Mouse (Mus musculus) brain, adult 2 months (tissue): ENCODE results near the gene 1700016H13Rik.
A peak's percentile ranks its signal among the peaks of the same experiment; 100 is the strongest.

Experiments used
- DNase-seq: peaks from one replicate; pipeline ENCODE4 v3.0.0; 2011; ENCODE audit warnings: low read depth, low spot score

The 1700016H13Rik gene

GRCm38 (mm10) chr5:103655346-103656118 is at the start of gene 1700016H13Rik:
Gene 1700016H13Rik, minus strand, starts transcription at chr5:103656010.
- DNase-seq, result peak; percentile 38

DNA sequence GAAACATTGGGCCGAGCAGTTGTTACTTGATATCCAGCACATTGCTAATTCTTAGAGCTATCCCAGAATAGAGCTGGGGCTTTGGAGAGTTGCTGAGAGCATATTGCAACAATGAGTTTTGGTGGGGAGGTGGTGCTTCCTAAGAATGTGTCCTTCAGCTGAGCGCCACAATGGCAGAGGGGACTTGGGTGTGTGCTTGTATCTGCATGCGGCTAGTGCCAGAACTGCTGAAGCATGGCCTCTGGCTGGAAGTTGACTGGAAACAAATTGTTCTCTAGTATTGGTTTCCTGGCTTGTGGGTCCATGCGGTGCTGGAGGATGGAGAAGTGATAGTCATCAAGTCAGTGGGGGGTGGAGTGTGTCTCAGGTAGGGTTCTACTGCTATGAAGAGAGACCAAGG is 49.5 kb upstream of the 1700016H13Rik start:
- DNase-seq, result no peak

- DNase-seq, result no peak
These were observed 46.7 kb upstream of the 1700016H13Rik start for GRCm38 (mm10) chr5:103702527-103702926.

DNA sequence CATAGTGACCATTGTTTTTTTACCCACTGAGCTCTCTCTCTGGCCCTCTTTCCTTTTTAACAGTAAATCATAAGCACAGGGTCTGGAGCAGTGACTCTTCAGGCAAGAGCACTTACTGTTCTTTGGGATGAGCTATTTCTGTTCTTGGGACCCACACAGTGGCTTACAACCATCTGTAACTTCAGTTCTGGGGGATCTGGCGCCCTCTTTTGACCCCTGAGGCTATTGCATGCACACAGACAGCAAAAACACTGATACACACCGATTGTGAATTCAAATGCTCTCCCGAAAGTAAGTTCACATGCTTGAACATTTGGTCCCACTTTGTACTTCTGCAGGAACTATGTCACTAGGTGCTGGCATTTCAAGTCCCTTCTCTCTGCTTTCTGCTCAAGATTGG is 45.7 kb upstream of the 1700016H13Rik start:
- no peak for DNase-seq

DNA sequence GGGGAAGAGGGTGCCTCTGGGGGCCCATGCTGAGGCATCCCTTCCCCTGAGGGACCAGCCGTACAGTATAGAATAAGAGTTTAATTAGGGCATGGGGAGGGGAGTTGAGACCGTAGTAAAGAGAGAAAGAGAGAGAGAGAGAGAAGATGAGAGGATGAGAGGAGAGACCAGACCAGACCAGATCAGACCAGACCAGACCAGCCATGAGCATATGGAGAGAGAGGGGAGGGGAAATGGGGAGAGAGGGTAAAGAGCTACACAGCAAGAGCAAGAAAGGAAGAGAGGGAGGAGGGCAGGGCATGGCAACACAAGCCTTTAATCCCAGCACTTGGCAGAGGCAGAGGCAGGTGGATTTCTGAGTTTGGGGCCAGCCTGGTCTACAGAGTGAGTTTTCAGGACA is 44.9 kb upstream of the 1700016H13Rik start:
- DNase-seq, result no peak

GRCm38 (mm10) chr5:103699537-103699936 is 43.7 kb upstream of the 1700016H13Rik start:
- DNase-seq, result peak; percentile 12

- DNase-seq, result no peak
These were observed 42.8 kb upstream of the 1700016H13Rik start for GRCm38 (mm10) chr5:103698577-103698976.

GRCm38 (mm10) chr5:103697875-103698491 is 42.2 kb upstream of the 1700016H13Rik start:
- DNase-seq, result peak; percentile 16

- no peak for DNase-seq
These were observed 38.3 kb upstream of the 1700016H13Rik start for GRCm38 (mm10) chr5:103694094-103694493.

- DNase-seq, result peak; percentile 8
These were observed 37.3 kb upstream of the 1700016H13Rik start for GRCm38 (mm10) chr5:103693041-103693641.

- peak; percentile 13 for DNase-seq
These were observed 36.8 kb upstream of the 1700016H13Rik start for GRCm38 (mm10) chr5:103692531-103693040.

GRCm38 (mm10) chr5:103691624-103692530 is 36.1 kb upstream of the 1700016H13Rik start, which contains the start of gene Aff1:
Gene Aff1, plus strand, starts transcription at chr5:103692374.
- DNase-seq, result peak; percentile 74

DNA sequence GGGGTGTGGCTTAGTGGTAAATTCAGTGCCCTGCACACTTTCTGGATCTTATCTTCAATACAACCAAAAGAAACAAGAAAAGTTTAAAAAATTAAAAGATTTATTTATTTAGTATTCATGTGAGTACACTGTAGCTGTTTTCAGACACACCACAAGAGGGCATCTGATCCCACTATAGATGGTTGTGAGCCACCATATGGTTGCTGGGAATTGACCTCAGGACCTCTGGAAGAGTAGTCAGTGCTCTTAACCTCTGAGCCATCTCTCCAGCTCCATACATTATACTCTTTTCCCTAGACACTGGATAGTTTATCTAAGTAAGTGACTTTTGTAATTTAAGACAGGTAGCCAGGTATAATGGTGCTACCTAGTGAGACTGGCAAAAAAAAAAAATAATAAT is 35.4 kb upstream of the 1700016H13Rik start:
- no peak for DNase-seq

DNA sequence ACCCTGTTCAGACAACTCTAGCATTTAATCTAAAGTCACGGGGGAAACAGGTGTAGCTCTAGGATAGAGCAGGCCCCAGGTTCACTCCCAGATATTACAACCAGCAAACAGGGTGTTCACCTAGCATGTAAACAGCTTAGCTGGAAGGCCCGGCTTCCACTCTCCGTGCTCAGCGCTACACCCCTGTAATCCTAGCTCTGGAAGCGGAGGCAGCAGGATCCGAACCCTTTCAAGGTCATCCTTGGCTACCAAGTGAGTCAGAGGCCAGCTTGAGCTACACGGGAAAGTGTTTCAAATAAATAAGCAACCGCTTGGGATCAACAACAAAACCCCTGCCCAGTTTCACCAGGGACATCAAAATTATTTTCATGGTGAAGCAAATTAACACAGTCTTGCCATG is 34.4 kb upstream of the 1700016H13Rik start:
- DNase-seq, result no peak

- no peak for DNase-seq
These were observed 33.8 kb upstream of the 1700016H13Rik start for GRCm38 (mm10) chr5:103689645-103690044.

DNA sequence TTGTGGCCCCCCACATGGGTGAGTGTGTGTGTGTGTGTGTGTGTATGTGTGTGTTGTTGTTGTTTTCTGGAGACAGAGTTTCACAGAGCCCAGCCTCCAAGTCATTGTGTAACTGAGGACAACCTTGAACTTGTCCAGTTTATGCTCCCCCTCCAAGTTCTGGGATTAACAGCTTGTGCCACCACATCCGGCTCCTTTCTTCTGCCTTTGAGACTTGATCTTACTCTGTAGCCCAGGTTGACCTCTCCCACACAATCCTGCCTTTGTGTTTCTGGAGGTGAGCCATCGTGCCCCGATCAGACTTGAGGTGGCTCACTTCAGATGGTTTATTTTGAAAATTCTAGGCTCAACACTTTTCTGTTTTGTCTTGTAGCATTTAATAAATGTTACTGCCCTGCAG is 26.0 kb upstream of the 1700016H13Rik start:
- no peak for DNase-seq

DNA sequence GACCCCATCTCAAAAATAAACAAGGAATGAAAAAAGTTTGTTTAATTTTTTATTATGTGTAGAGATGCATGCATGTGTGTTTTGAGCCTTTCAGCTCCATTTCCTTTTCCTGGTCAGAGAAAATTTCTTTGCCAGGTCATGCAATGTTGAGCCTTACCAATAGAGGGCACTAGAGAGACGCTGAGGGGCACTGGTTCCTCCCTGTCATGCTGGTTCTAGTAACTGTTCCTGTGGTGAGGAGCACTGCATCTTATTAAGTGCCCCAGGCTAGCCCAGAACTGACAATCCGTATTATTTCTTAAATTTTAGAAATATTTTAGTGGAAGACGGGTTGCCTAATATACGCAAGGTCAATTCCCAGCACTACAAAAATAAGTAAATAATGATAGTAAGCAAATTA is 24.6 kb upstream of the 1700016H13Rik start:
- DNase-seq, result peak; percentile 82

DNA sequence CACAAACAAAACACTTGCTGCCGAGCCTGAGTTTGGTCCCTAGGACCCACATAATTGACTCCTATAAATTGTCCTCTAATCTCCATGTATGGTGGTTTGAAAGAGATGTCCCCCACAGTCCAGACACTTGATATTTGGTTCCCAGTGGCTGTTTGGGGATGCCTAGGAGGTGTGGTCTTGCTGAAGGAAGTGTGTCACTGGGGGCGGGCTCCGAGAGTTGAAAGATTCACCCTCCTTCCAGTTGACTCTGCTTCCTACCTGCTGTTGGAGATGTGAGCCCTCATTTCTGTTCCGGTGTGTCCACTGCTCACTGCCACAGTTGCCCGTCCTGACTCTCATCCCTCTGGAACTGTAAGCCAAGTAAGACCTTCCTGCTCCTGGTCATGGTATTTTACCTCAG is 23.2 kb upstream of the 1700016H13Rik start:
- DNase-seq, result no peak

- no peak for DNase-seq
These were observed 22.1 kb upstream of the 1700016H13Rik start for GRCm38 (mm10) chr5:103677894-103678293.

GRCm38 (mm10) chr5:103676289-103676881 is 20.6 kb upstream of the 1700016H13Rik start:
- no peak for DNase-seq

DNA sequence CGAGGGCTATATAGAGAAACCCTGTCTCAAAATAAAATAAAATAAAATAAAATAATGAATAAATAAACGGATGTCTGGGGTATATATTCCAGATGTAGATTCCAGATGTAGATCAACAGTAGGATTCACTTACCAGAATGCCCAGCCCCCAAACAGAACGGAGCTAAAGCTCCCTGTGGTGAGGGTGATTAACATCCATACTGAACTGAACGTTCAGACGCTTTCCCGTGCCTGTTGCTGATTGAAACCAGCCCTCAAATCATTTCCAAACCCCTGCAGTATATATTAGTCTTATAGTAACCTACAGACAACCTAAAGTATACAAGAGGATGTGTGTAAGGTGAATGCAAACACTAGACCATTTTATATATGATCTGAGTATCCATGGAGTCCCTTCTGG is 18.7 kb upstream of the 1700016H13Rik start:
- no peak for DNase-seq
